ENCODE assay signal across 17 mouse cellular contexts in the genomic region with DNA sequence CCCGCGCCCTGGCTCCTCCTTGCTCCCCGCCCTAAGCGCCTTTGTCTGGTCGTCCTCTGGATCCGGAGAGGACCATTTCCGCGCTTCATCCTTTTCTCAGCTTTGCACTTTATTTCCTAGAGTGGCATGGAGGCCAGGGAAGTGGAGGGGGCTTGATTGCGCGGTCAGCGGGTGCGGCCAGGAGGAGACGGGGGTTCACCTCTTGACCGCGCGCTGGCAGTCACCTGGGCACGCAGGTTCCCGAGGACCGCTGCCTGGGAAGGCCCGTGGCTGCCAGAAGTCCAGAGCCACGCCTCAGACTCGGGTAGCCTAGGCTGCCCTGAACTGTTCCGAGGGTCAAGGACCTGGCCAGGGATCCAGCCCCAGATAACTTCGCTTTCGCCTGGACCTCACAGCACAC. TPM values are rescaled to one million over a fixed set of nuclear protein-coding genes. Genes with fewer than 3 reads are reported as not detected.
DNase-seq lines count a peak whose midpoint lies in the region; ATAC-seq and TF ChIP-seq lines count a peak whose summit lies in the region.
"Not testable (repeated sequence)": the region's sequence is repeated elsewhere in the genome, so short reads cannot be mapped to it uniquely, and the experiment has no call there.
"Had no signal": no experiment of that assay in that cellular context is flagged by ENCODE, and none has a peak within 500 bp of the region (broad histone marks: within the 10 kb centered on the region; RNA-seq: fewer than 3 reads in every experiment).

No protein-coding gene starts in this region.

- not testable (repeated sequence) for TF ChIP-seq CTCF in hindbrain, postnatal 0 days (IDR thresholded peaks at IDR 0.05; ENCODE audit: low read depth)

- peak; percentile 0 for DNase-seq in embryonic facial prominence, embryonic 11.5 days (ENCODE audit: low spot score)
- peak; percentile 0 for DNase-seq in hindbrain, postnatal 0 days (ENCODE audit: low spot score)
- DNase-seq in limb, embryonic 10.5 days (ENCODE audit: low spot score) = peak; percentile 29
- peak; percentile 13 for DNase-seq in midbrain, embryonic 10.5 days (ENCODE audit: low spot score)
- DNase-seq in yolk sac, embryonic 10.5 days (ENCODE audit: low spot score) = peak; percentile 0

- not testable (repeated sequence) for H3K9ac ChIP-seq in embryonic facial prominence, embryonic 11.5 days (replicated peaks; ENCODE audit: low read length); heart, embryonic 15.5 days; hindbrain, postnatal 0 days (replicated peaks; ENCODE audit: low read length); neural tube, embryonic 12.5 days
- H3K9ac ChIP-seq in forebrain, embryonic 15.5 days (replicated peaks) = peak overlapping the region; percentile 37

- H3K27me3 ChIP-seq in embryonic facial prominence, embryonic 11.5 days (ENCODE audit: control insufficient read depth, insufficient read depth, low read length); forebrain, embryonic 15.5 days; heart, embryonic 15.5 days; hindbrain, postnatal 0 days (ENCODE audit: insufficient read depth, low read length); limb, embryonic 10.5 days (ENCODE audit: low read depth, poor library complexity, severe bottlenecking); midbrain, embryonic 10.5 days (ENCODE audit: low read depth, poor library complexity, severe bottlenecking); neural tube, embryonic 12.5 days (replicated peaks): not testable (repeated sequence)

- peak overlapping the region; percentile 25 for H3K4me2 ChIP-seq in embryonic facial prominence, embryonic 11.5 days (ENCODE audit: low read depth, low read length)
- peak overlapping the region; percentile 53 for H3K4me2 ChIP-seq in forebrain, embryonic 15.5 days (replicated peaks)
- H3K4me2 ChIP-seq in heart, embryonic 15.5 days = peak overlapping the region; percentile 54
- H3K4me2 ChIP-seq in hindbrain, postnatal 0 days (ENCODE audit: low read depth, low read length) = peak overlapping the region; percentile 35; the same call in 1 of the 2 replicates
- H3K4me2 ChIP-seq in neural tube, embryonic 12.5 days (replicated peaks) = peak overlapping the region; percentile 55

- not testable (repeated sequence) for H3K9me3 ChIP-seq in embryonic facial prominence, embryonic 11.5 days (replicated peaks; ENCODE audit: control insufficient read depth, low read length); forebrain, embryonic 15.5 days; heart, embryonic 15.5 days (replicated peaks); hindbrain, postnatal 0 days (ENCODE audit: low read length); limb, embryonic 10.5 days (replicated peaks); midbrain, embryonic 10.5 days (replicated peaks); neural tube, embryonic 12.5 days

- H3K27ac ChIP-seq in embryonic facial prominence, embryonic 11.5 days (replicated peaks; ENCODE audit: low read depth, low read length); forebrain, embryonic 15.5 days (replicated peaks); heart, embryonic 15.5 days; hindbrain, postnatal 0 days; limb, embryonic 10.5 days; midbrain, embryonic 10.5 days (replicated peaks); neural tube, embryonic 12.5 days: not testable (repeated sequence)

- WGBS in embryonic facial prominence, embryonic 11.5 days = 2% methylated on average over 13 of the region's 25 CpGs
- WGBS in forebrain, embryonic 15.5 days = 1% methylated on average over 21 of the region's 25 CpGs
- 2% methylated on average over 17 of the region's 25 CpGs for WGBS in heart, embryonic 15.5 days
- WGBS in hindbrain, postnatal 0 days = 3% methylated on average over 16 of the region's 25 CpGs
- 5% methylated on average over 19 of the region's 25 CpGs for WGBS in limb, embryonic 10.5 days
- 3% methylated on average over 20 of the region's 25 CpGs for WGBS in midbrain, embryonic 10.5 days
- WGBS in neural tube, embryonic 12.5 days = 2% methylated on average over 18 of the region's 25 CpGs

- H3K36me3 ChIP-seq in embryonic facial prominence, embryonic 11.5 days (replicated peaks; ENCODE audit: control insufficient read depth, insufficient read depth, low read depth, low read length); forebrain, embryonic 15.5 days; heart, embryonic 15.5 days; hindbrain, postnatal 0 days (ENCODE audit: insufficient read depth, low read length); limb, embryonic 10.5 days; midbrain, embryonic 10.5 days; neural tube, embryonic 12.5 days: not testable (repeated sequence)

- not testable (repeated sequence) for H3K4me1 ChIP-seq in embryonic facial prominence, embryonic 11.5 days (ENCODE audit: control insufficient read depth, insufficient read depth, low read length); forebrain, embryonic 15.5 days; heart, embryonic 15.5 days (replicated peaks); hindbrain, postnatal 0 days (ENCODE audit: insufficient read depth, low read length); limb, embryonic 10.5 days; midbrain, embryonic 10.5 days; neural tube, embryonic 12.5 days

- not testable (repeated sequence) for ATAC-seq in embryonic facial prominence, embryonic 11.5 days (replicated peaks; ENCODE audit: insufficient number of reproducible peaks, low FRiP score, low TSS enrichment, low read depth); forebrain, embryonic 15.5 days (replicated peaks); heart, embryonic 15.5 days (replicated peaks; ENCODE audit: insufficient number of reproducible peaks, insufficient read depth, low FRiP score, low read depth); hindbrain, postnatal 0 days; neural tube, embryonic 12.5 days (ENCODE audit: low FRiP score, low read depth)

- H3K4me3 ChIP-seq in embryonic facial prominence, embryonic 11.5 days (ENCODE audit: low read depth, low read length) = peak overlapping the region; percentile 19
- peak overlapping the region; percentile 39 for H3K4me3 ChIP-seq in forebrain, embryonic 15.5 days
- H3K4me3 ChIP-seq in heart, embryonic 15.5 days = peak overlapping the region; percentile 35
- peak overlapping the region; percentile 23 for H3K4me3 ChIP-seq in hindbrain, postnatal 0 days (ENCODE audit: low read length)
- peak overlapping the region; percentile 36 for H3K4me3 ChIP-seq in limb, embryonic 10.5 days
- H3K4me3 ChIP-seq in midbrain, embryonic 10.5 days = peak overlapping the region; percentile 49
- peak overlapping the region; percentile 26 for H3K4me3 ChIP-seq in neural tube, embryonic 12.5 days

RNA-seq across cellular contexts. Expression of a gene that starts 17.9 kb away (rescaled TPM):
- polyA plus RNA-seq in embryonic facial prominence, embryonic 11.5 days (2014; fragmentation: Nextera tagmentation; extraction: Ambion mirVana) = not detected in 2 replicates
- not detected in 2 replicates for polyA plus RNA-seq in forebrain, embryonic 15.5 days (2015; fragmentation: Nextera tagmentation; extraction: Ambion mirVana)
- polyA plus RNA-seq in heart, embryonic 15.5 days (2015; fragmentation: Nextera tagmentation; extraction: Ambion mirVana) = not detected in 2 replicates
- total RNA-seq in hindbrain, postnatal 0 days (2014; rRNA removed) = not detected in 2 replicates
- polyA plus RNA-seq in hindbrain, postnatal 0 days (2015; fragmentation: Nextera tagmentation; extraction: Ambion mirVana) = not detected in 2 replicates
- polyA plus RNA-seq in limb, embryonic 10.5 days (2016; fragmentation: Nextera tagmentation; extraction: Ambion mirVana) = not detected in 2 replicates
- polyA plus RNA-seq in midbrain, embryonic 10.5 days (2016; fragmentation: Nextera tagmentation; extraction: Ambion mirVana) = not detected in 2 replicates
- not detected in 2 replicates for polyA plus RNA-seq in neural tube, embryonic 12.5 days (2016; fragmentation: Nextera tagmentation; extraction: Ambion mirVana)
- total RNA-seq: CH12.LX; gastrocnemius, adult 8-10 months; heart, adult 8-10 months; layer of hippocampus, postnatal 25 days; left cerebral cortex, postnatal 4 days; megakaryocyte, adult 5-6 weeks had no signal
- polyA plus RNA-seq: inflammation-experienced regulatory T-cells, adult 6 months; lung, adult 2 months; Patski had no signal

RNA-seq across cellular contexts. Expression of a gene that starts 55.8 kb away (rescaled TPM):
- not detected in 2 replicates for polyA plus RNA-seq in embryonic facial prominence, embryonic 11.5 days (2014; fragmentation: Nextera tagmentation; extraction: Ambion mirVana)
- polyA plus RNA-seq in forebrain, embryonic 15.5 days (2015; fragmentation: Nextera tagmentation; extraction: Ambion mirVana) = not detected in 2 replicates
- not detected in 2 replicates for polyA plus RNA-seq in heart, embryonic 15.5 days (2015; fragmentation: Nextera tagmentation; extraction: Ambion mirVana)
- not detected in 2 replicates for total RNA-seq in hindbrain, postnatal 0 days (2014; rRNA removed)
- not detected in 2 replicates for polyA plus RNA-seq in hindbrain, postnatal 0 days (2015; fragmentation: Nextera tagmentation; extraction: Ambion mirVana)
- not detected in 2 replicates for polyA plus RNA-seq in limb, embryonic 10.5 days (2016; fragmentation: Nextera tagmentation; extraction: Ambion mirVana)
- polyA plus RNA-seq in midbrain, embryonic 10.5 days (2016; fragmentation: Nextera tagmentation; extraction: Ambion mirVana) = not detected in 2 replicates
- not detected in 2 replicates for polyA plus RNA-seq in neural tube, embryonic 12.5 days (2016; fragmentation: Nextera tagmentation; extraction: Ambion mirVana)
- total RNA-seq: CH12.LX; gastrocnemius, adult 8-10 months; heart, adult 8-10 months; layer of hippocampus, postnatal 25 days; left cerebral cortex, postnatal 4 days; megakaryocyte, adult 5-6 weeks had no signal
- polyA plus RNA-seq: inflammation-experienced regulatory T-cells, adult 6 months; lung, adult 2 months; Patski had no signal
